Mouse (Mus musculus): ENCODE data around the gene Olfr122. TPM values are rescaled to one million over a fixed set of nuclear protein-coding genes. Genes with fewer than 3 reads are reported as not detected.

The Olfr122 gene
- total RNA-seq (2021), result not detected
- long read RNA-seq, experiment 1, result 0 reads
- long read RNA-seq, experiment 2, result 0 reads

DNA sequence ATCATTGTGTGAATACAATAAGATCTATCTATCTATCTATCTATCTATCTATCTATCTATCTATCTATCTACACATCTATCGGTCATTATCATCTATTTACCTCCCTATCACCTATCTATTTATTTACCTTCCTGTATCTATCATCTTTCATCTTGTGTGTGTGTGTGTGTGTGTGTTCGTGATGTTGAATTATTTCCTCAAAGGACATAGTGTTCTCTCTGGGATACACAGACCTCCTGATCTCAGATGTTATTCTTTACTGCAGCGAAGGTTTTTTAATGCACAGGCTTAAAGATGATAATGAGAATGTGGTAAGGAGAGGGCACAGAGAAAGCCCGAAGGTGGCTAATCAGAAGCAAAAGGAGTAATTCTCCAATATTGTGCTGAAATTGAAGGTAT lies at the start of gene Olfr122:
TSS of gene Olfr122 (plus strand) at position 301 of the 400 bp plus-strand sequence.
- intact Hi-C loops (cut with DNase I), result no loop called here
- no peak for DNase-seq

- no peak for DNase-seq
Measured at GRCm38 (mm10) chr17:37721508-37721907, 46.9 kb upstream of the Olfr122 start, which contains the start of gene Olfr120. Gene Olfr120 (plus strand): TSS chr17:37721808.

GRCm38 (mm10) chr17:37738070-37738469 lies 30.3 kb upstream of the Olfr122 start:
- DNase-seq, result no peak
- intact Hi-C loops (cut with DNase I), result no loop called here

More at GRCm38 (mm10) chr17:37721508-37721907, 46.9 kb upstream of the Olfr122 start, which contains the start of gene Olfr120:
- intact Hi-C loops (cut with DNase I), result no loop called here

DNA sequence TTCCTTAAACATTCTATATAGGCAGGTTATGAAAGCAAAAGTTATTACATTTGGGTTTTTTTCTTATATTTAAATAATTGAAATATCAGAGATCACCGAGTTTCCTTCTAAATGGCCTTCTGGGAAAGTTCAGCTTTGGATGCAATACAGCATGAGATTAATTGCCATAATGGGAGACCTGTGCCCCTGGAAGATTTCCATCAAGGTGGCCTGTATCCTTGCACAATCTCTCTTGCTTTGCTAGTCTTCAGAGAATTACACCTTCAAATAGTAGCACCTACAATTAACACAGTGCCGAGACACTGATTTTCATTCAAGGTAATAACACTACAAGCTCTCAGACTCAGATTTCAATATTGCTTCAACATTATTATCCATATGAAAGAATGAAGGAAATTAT lies 24.8 kb downstream of the Olfr122 start, which contains the start of gene Olfr123:
TSS of gene Olfr123 (plus strand) at position 301 of the 400 bp plus-strand sequence.
- no peak for DNase-seq
- intact Hi-C loops (cut with DNase I), result no loop called here

GRCm38 (mm10) chr17:37799588-37799987 lies 31.2 kb downstream of the Olfr122 start, which contains the start of gene Olfr124:
Gene Olfr124 (plus strand): TSS chr17:37799888.
- no peak for DNase-seq
- intact Hi-C loops (cut with DNase I), result no loop called here

Other genes starting within 250 kb of the Olfr122 start
- gene Olfr112, start 199.2 kb upstream of the Olfr122 start, total RNA-seq (2021), result not detected
- not detected for gene Olfr113, start 190.9 kb upstream of the Olfr122 start, total RNA-seq (2021)
- not detected for gene Olfr114, start 175.9 kb upstream of the Olfr122 start, total RNA-seq (2021)
- gene Olfr115, start 141.5 kb upstream of the Olfr122 start, total RNA-seq (2021), result not detected
- gene Olfr116, start 141.4 kb upstream of the Olfr122 start, total RNA-seq (2021), result not detected
- not detected for gene Olfr117, start 104.8 kb upstream of the Olfr122 start, total RNA-seq (2021)
- not detected for gene Olfr118, start 101.6 kb upstream of the Olfr122 start, total RNA-seq (2021)
- not detected for gene Olfr119, start 72.0 kb upstream of the Olfr122 start, total RNA-seq (2021)
- not detected for gene Olfr120, start 46.8 kb upstream of the Olfr122 start, total RNA-seq (2021)
- not detected for gene Olfr121, start 19.8 kb upstream of the Olfr122 start, total RNA-seq (2021)
- gene Olfr123, start 24.9 kb downstream of the Olfr122 start, total RNA-seq (2021), result not detected
- not detected for gene Olfr124, start 31.3 kb downstream of the Olfr122 start, total RNA-seq (2021)
- not detected for gene Olfr125, start 64.3 kb downstream of the Olfr122 start, total RNA-seq (2021)
- not detected for gene Olfr126, start 78.9 kb downstream of the Olfr122 start, total RNA-seq (2021)
- not detected for gene Olfr127, start 131.8 kb downstream of the Olfr122 start, total RNA-seq (2021)
- not detected for gene Olfr128, start 151.9 kb downstream of the Olfr122 start, total RNA-seq (2021)
- gene Olfr761, start 184.5 kb downstream of the Olfr122 start, total RNA-seq (2021), result not detected